Mouse (Mus musculus): ENCODE results near the gene Mtch1. TPM values are rescaled to one million over a fixed set of nuclear protein-coding genes. Genes with fewer than 3 reads are reported as not detected.
A peak's percentile ranks its signal among the peaks of the same experiment; 100 is the strongest.
"Not testable (repeated sequence)": the region's sequence is repeated elsewhere in the genome, so short reads cannot be mapped to it uniquely, and the experiment has no call there.

Gene Mtch1
- polyA plus RNA-seq (2014; fragmentation: Nextera tagmentation; extraction: Ambion mirVana), result 530 and 564 TPM in 2 replicates

GRCm38 (mm10) chr17:29347645-29348256 is at the start of gene Mtch1:
Gene Mtch1 (minus strand): TSS chr17:29347934.
- no peaks in the 10 kb centered on the region for H3K9me3 ChIP-seq (ENCODE audit: control insufficient read depth, low read length)
- DNase-seq (ENCODE audit: low spot score), result peak; percentile 97
- peak within 1 kb of the TSS; percentile 68 for H3K4me2 ChIP-seq (replicated peaks)
- H3K4me3 ChIP-seq (replicated peaks; ENCODE audit: low read length), result peak within 1 kb of the TSS; percentile 93
- no peaks in the 10 kb centered on the region for H3K27me3 ChIP-seq (ENCODE audit: control insufficient read depth, insufficient read depth, low read length)
- H3K36me3 ChIP-seq (replicated peaks; ENCODE audit: control insufficient read depth, insufficient read depth), result peaks cover 16% of the 10 kb centered on the region
- peak within 1 kb of the TSS; percentile 93 for H3K27ac ChIP-seq
- WGBS, result 1% methylated on average over 44 of the region's 53 CpGs
- peak; percentile 93 for ATAC-seq (ENCODE audit: low FRiP score)
- H3K4me1 ChIP-seq (replicated peaks; ENCODE audit: control insufficient read depth, insufficient read depth, low read length), result peaks cover 22% of the 10 kb centered on the region
- peak within 1 kb of the TSS; percentile 95 for H3K9ac ChIP-seq

- H3K27ac ChIP-seq, result no peak overlapping the region
- WGBS, result 19% methylated on average over 6 of the region's 6 CpGs
- no peaks in the 10 kb centered on the region for H3K36me3 ChIP-seq (replicated peaks; ENCODE audit: control insufficient read depth, insufficient read depth)
- peaks cover 22% of the 10 kb centered on the region for H3K4me1 ChIP-seq (replicated peaks; ENCODE audit: control insufficient read depth, insufficient read depth, low read length)
- no peaks in the 10 kb centered on the region for H3K9me3 ChIP-seq (ENCODE audit: control insufficient read depth, low read length)
- no peak overlapping the region for H3K4me3 ChIP-seq (replicated peaks; ENCODE audit: low read length)
- H3K9ac ChIP-seq, result no peak overlapping the region
- ATAC-seq (ENCODE audit: low FRiP score) (peak; percentile 53; the same call in 1 of the 2 replicates), DNase-seq (ENCODE audit: low spot score) (peak; percentile 89)
- no peaks in the 10 kb centered on the region for H3K27me3 ChIP-seq (ENCODE audit: control insufficient read depth, insufficient read depth, low read length)
- no peak overlapping the region for H3K4me2 ChIP-seq (replicated peaks)
These were observed 49.1 kb upstream of the Mtch1 start for GRCm38 (mm10) chr17:29396821-29397242.

- Histone ChIP-seq H3K4me2 (replicated peaks) (no peak overlapping the region), H3K27me3 (ENCODE audit: control insufficient read depth, insufficient read depth, low read length) (no peaks in the 10 kb centered on the region), H3K4me3 (replicated peaks; ENCODE audit: low read length) (no peak overlapping the region), H3K36me3 (replicated peaks; ENCODE audit: control insufficient read depth, insufficient read depth) (no peaks in the 10 kb centered on the region), H3K4me1 (replicated peaks; ENCODE audit: control insufficient read depth, insufficient read depth, low read length) (peaks cover 22% of the 10 kb centered on the region), H3K9me3 (ENCODE audit: control insufficient read depth, low read length) (no peaks in the 10 kb centered on the region), H3K9ac (no peak overlapping the region), H3K27ac (no peak overlapping the region)
- 55% methylated on average over 6 of the region's 6 CpGs for WGBS
- ATAC-seq (ENCODE audit: low FRiP score) (no peak), DNase-seq (ENCODE audit: low spot score) (no peak)
These were observed 48.5 kb upstream of the Mtch1 start for GRCm38 (mm10) chr17:29396056-29396799.

- no peak overlapping the region for H3K4me2 ChIP-seq (replicated peaks)
- H3K27ac ChIP-seq, result no peak overlapping the region
- DNase-seq (ENCODE audit: low spot score) (no peak), ATAC-seq (ENCODE audit: low FRiP score) (no peak)
- no peaks in the 10 kb centered on the region for H3K9me3 ChIP-seq (ENCODE audit: control insufficient read depth, low read length)
- H3K36me3 ChIP-seq (replicated peaks; ENCODE audit: control insufficient read depth, insufficient read depth), result no peaks in the 10 kb centered on the region
- no peaks in the 10 kb centered on the region for H3K27me3 ChIP-seq (ENCODE audit: control insufficient read depth, insufficient read depth, low read length)
- H3K4me1 ChIP-seq (replicated peaks; ENCODE audit: control insufficient read depth, insufficient read depth, low read length), result peaks cover 22% of the 10 kb centered on the region
- 63% methylated on average over 7 of the region's 7 CpGs for WGBS
- H3K4me3 ChIP-seq (replicated peaks; ENCODE audit: low read length), result no peak overlapping the region
- H3K9ac ChIP-seq, result no peak overlapping the region
These were observed 47.6 kb upstream of the Mtch1 start for GRCm38 (mm10) chr17:29395381-29395780.

GRCm38 (mm10) chr17:29394761-29395160 is 47.0 kb upstream of the Mtch1 start:
- ATAC-seq (ENCODE audit: low FRiP score), result not testable (repeated sequence)
- WGBS, result 61% methylated on average over 2 of the region's 2 CpGs

GRCm38 (mm10) chr17:29394106-29394760 is 46.5 kb upstream of the Mtch1 start:
- Histone ChIP-seq H3K9ac (no peak overlapping the region), H3K27me3 (ENCODE audit: control insufficient read depth, insufficient read depth, low read length) (no peaks in the 10 kb centered on the region), H3K4me2 (replicated peaks) (no peak overlapping the region), H3K36me3 (replicated peaks; ENCODE audit: control insufficient read depth, insufficient read depth) (no peaks in the 10 kb centered on the region), H3K4me3 (replicated peaks; ENCODE audit: low read length) (no peak overlapping the region), H3K27ac (no peak overlapping the region), H3K9me3 (ENCODE audit: control insufficient read depth, low read length) (no peaks in the 10 kb centered on the region), H3K4me1 (replicated peaks; ENCODE audit: control insufficient read depth, insufficient read depth, low read length) (peaks cover 22% of the 10 kb centered on the region)
- ATAC-seq (ENCODE audit: low FRiP score), result no peak
- DNase-seq (ENCODE audit: low spot score), result no peak
- 71% methylated on average over 9 of the region's 9 CpGs for WGBS

More at GRCm38 (mm10) chr17:29394761-29395160, 47.0 kb upstream of the Mtch1 start:
- not testable (repeated sequence) for H3K27ac ChIP-seq; H3K4me3 ChIP-seq (replicated peaks; ENCODE audit: low read length); H3K27me3 ChIP-seq (ENCODE audit: control insufficient read depth, insufficient read depth, low read length); H3K9me3 ChIP-seq (ENCODE audit: control insufficient read depth, low read length); H3K4me2 ChIP-seq (replicated peaks); H3K36me3 ChIP-seq (replicated peaks; ENCODE audit: control insufficient read depth, insufficient read depth); DNase-seq (ENCODE audit: low spot score); H3K9ac ChIP-seq
- H3K4me1 ChIP-seq (replicated peaks; ENCODE audit: control insufficient read depth, insufficient read depth, low read length), result peaks cover 22% of the 10 kb centered on the region

GRCm38 (mm10) chr17:29393335-29394089 is 45.8 kb upstream of the Mtch1 start:
- Histone ChIP-seq H3K9ac (no peak overlapping the region), H3K4me2 (replicated peaks) (no peak overlapping the region), H3K9me3 (ENCODE audit: control insufficient read depth, low read length) (no peaks in the 10 kb centered on the region), H3K4me1 (replicated peaks; ENCODE audit: control insufficient read depth, insufficient read depth, low read length) (peaks cover 16% of the 10 kb centered on the region), H3K36me3 (replicated peaks; ENCODE audit: control insufficient read depth, insufficient read depth) (no peaks in the 10 kb centered on the region), H3K27me3 (ENCODE audit: control insufficient read depth, insufficient read depth, low read length) (no peaks in the 10 kb centered on the region), H3K4me3 (replicated peaks; ENCODE audit: low read length) (no peak overlapping the region), H3K27ac (no peak overlapping the region)
- WGBS, result 70% methylated on average over 14 of the region's 14 CpGs
- DNase-seq (ENCODE audit: low spot score), result no peak
- ATAC-seq (ENCODE audit: low FRiP score), result no peak

GRCm38 (mm10) chr17:29391280-29391679 is 43.5 kb upstream of the Mtch1 start:
- ATAC-seq (ENCODE audit: low FRiP score) (no peak), DNase-seq (ENCODE audit: low spot score) (no peak)
- 90% methylated on average over 8 of the region's 8 CpGs for WGBS
- H3K36me3 ChIP-seq (replicated peaks; ENCODE audit: control insufficient read depth, insufficient read depth), result no peaks in the 10 kb centered on the region
- no peak overlapping the region for H3K9ac ChIP-seq
- no peaks in the 10 kb centered on the region for H3K9me3 ChIP-seq (ENCODE audit: control insufficient read depth, low read length)
- no peaks in the 10 kb centered on the region for H3K4me1 ChIP-seq (replicated peaks; ENCODE audit: control insufficient read depth, insufficient read depth, low read length)
- H3K4me3 ChIP-seq (replicated peaks; ENCODE audit: low read length), result no peak overlapping the region
- no peak overlapping the region for H3K27ac ChIP-seq
- no peak overlapping the region for H3K4me2 ChIP-seq (replicated peaks)
- no peaks in the 10 kb centered on the region for H3K27me3 ChIP-seq (ENCODE audit: control insufficient read depth, insufficient read depth, low read length)

GRCm38 (mm10) chr17:29388978-29389377 is 41.2 kb upstream of the Mtch1 start:
- no peak overlapping the region for H3K4me2 ChIP-seq (replicated peaks)
- H3K36me3 ChIP-seq (replicated peaks; ENCODE audit: control insufficient read depth, insufficient read depth), result no peaks in the 10 kb centered on the region
- H3K4me1 ChIP-seq (replicated peaks; ENCODE audit: control insufficient read depth, insufficient read depth, low read length), result no peaks in the 10 kb centered on the region
- no peak overlapping the region for H3K9ac ChIP-seq
- no peak overlapping the region for H3K4me3 ChIP-seq (replicated peaks; ENCODE audit: low read length)
- H3K9me3 ChIP-seq (ENCODE audit: control insufficient read depth, low read length), result no peaks in the 10 kb centered on the region
- DNase-seq (ENCODE audit: low spot score) (no peak), ATAC-seq (ENCODE audit: low FRiP score) (no peak)
- WGBS, result 77% methylated on average over 11 of the region's 11 CpGs
- H3K27me3 ChIP-seq (ENCODE audit: control insufficient read depth, insufficient read depth, low read length), result no peaks in the 10 kb centered on the region
- H3K27ac ChIP-seq, result no peak overlapping the region
